Mouse (Mus musculus) retina, embryonic 14.5 days (tissue): ENCODE measurements around the gene Msh6.
"Not testable (repeated sequence)": the region's sequence is repeated elsewhere in the genome, so short reads cannot be mapped to it uniquely, and the experiment has no call there.

ENCODE experiments used
- DNase-seq: peaks from one replicate; pipeline ENCODE4 v3.0.0-alpha.2; 2015; ENCODE audit warnings: low spot score

Gene Msh6

DNA sequence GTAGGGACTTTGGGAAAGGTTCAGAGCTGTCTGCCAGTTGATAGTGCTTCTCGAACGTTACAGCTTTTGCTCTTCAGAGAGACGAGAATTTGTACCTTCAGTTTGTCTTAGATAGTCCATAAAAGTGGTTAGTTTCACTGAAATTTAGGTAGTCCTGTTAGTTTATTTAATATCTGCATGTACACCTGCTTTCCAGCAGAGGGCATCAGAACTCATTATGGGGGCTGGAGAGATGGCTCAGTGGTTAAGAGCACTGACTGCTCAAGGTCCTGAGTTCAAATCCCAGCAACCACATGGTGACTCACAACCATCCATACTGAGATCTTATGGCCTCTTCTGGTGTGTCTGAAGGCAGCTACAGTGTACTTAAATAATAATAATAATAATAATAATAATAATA lies 7.2 kb downstream of the Msh6 start:
- no peak for DNase-seq

DNA sequence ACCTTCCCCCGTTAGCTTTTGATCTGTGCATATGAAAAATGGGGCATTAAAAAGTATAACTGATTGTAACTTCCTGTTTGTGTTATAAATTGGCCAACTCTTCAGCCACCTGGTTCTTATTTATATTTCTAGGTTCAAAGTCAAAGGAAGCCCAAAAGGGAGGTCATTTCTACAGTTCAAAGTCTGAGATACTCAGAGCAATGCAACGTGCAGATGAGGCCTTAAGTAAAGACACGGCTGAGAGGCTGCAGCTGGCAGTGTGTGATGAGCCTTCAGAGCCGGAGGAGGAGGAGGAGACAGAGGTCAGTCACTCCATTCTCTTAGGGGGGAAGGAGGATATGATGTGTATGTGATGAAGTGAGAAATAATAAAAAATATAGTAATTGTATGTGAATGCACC lies 8.5 kb downstream of the Msh6 start:
- DNase-seq: no peak

DNA sequence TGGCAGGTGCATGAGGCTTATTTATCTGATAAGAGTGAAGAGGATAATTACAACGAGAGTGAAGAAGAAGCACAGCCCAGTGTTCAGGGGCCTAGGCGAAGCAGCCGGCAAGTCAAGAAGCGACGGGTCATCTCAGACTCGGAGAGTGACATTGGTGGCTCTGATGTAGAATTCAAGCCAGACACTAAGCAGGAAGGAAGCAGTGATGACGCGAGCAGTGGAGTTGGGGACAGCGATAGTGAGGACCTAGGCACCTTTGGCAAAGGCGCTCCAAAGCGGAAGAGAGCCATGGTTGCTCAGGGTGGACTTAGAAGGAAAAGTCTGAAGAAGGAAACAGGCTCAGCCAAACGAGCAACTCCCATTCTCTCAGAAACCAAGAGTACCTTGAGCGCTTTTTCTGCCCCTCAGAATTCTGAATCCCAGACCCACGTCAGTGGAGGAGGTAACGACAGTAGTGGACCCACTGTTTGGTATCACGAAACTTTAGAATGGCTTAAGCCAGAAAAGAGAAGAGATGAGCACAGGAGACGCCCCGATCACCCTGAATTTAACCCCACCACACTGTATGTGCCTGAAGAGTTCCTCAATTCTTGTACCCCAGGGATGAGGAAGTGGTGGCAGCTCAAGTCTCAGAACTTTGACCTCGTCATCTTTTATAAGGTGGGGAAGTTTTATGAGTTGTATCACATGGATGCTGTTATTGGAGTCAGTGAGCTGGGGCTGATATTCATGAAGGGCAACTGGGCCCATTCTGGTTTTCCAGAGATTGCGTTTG lies 9.8 kb downstream of the Msh6 start:
- DNase-seq: no peak

DNA sequence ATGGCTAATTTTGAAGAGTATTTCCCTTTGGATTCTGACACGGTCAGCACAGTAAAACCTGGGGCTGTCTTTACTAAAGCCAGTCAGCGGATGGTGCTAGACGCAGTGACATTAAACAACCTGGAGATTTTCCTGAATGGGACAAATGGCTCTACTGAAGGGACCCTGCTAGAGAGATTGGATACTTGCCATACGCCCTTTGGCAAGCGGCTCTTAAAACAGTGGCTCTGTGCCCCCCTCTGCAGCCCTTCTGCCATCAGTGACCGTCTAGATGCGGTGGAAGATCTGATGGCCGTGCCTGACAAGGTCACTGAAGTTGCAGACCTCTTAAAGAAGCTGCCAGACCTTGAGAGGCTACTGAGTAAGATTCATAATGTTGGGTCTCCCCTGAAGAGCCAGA lies 11.1 kb downstream of the Msh6 start:
- no peak for DNase-seq

DNA sequence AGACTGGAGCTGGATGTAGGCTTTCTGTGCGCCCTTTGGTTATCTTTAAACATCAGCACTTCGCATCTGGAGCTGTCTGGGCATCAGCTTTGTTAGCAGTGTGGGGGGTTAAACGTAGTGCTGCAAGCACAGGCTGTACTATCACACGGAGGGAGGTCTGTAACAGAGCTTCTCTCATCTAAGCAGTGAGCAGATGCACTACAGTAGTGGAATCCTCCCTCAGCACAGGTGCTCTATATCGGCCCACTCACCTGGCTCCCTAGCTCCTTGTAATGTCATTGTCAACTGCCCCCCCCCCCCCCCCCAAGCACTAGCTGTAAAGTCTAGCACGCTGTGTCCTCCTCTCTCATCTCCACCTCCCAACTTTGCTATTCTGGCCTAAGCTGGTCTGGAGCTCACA lies 12.6 kb downstream of the Msh6 start:
- DNase-seq: no peak

DNA sequence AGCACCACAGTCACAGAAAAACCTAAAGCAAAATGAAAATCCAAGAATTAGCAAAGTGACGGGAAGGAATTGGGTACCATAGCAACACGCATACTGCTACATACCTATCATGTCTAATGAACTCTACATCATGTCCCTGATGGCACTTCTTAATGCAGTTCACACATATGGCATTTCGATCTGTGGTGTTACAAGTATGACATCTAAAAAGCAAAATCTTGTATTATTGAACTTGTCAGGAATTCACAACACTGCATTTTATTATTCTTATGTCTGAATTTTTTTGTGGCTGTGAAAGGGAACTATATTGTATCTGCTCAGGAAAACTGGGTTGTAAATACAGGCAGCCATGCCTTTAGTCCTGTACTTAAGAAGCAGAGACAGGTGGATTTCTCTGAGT lies 17.3 kb downstream of the Msh6 start:
- DNase-seq: no peak

DNA sequence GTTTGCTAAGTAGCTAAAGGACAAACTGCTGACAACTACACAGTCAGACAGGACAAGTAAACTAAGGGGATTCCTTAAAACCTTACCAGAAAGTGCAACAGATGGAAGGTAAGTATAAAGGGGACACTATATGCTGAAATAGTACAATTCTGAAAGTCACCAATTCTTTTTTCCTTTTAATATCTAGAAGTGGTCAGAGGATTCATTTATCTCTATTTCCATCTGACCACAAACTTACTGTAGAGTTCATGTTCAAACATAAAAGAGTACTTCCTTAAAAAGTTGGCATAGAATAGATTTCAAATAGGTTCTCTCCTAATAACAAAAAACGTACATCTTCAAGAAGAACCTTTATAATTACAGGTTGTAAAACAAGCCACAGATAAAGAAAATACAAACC lies 18.5 kb downstream of the Msh6 start:
- DNase-seq: no peak

DNA sequence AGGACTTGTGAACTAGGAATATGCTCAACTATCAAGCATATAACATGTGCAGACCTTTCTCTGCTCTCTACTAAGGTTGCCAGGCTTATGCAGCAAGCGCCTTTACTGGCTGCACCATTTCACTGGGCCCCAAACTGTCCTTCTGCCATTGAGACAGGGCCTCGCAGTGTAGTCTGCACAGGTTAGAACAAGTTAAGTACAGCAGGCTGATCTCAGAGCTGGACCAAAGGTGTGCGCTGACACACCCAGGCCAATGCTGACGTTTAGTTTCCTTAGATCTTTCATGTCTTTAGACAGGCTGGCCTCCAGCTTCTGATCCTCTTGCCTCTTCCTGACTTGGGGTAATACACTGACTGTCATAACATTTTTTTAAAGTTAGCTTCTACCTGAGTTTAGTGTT lies 22.9 kb downstream of the Msh6 start:
- no peak for DNase-seq

DNA sequence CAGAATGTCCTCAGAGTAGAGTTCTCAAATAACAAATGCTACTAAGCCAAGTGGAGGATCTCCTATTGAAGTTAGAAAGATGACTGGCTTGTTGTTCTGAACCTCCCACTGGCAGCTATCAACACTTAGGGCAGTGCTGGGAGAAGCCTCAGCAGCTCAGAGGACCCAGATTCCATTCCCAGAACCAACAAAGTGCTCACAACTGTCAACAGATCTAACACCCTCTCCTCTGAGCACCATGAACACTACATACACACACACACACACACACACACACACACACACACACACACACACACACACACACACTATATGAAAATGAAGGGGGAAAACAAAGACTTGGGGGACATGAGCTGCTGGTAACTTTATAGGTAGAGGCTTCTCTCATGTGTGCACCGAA lies 30.0 kb downstream of the Msh6 start:
- DNase-seq: no peak

DNA sequence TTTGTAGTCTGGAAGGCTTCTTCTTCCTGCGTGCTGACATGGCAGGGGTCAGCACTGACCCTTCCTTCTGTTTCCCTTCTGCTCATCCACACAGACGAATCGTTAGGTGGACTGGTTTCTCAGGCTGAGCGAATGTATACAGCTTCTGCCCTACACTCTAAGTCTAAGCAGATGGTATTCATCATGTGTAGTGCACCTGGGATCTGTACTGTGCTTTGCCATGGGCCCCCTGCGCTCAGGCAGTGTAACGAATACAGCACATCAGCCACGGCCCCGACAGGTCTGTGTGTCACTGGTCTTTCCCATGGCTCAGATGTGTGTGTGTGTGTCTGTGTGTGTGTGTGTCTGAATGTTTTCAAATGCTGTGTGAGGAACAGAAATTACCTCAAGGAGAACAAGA lies 32.1 kb downstream of the Msh6 start:
- DNase-seq: no peak

DNA sequence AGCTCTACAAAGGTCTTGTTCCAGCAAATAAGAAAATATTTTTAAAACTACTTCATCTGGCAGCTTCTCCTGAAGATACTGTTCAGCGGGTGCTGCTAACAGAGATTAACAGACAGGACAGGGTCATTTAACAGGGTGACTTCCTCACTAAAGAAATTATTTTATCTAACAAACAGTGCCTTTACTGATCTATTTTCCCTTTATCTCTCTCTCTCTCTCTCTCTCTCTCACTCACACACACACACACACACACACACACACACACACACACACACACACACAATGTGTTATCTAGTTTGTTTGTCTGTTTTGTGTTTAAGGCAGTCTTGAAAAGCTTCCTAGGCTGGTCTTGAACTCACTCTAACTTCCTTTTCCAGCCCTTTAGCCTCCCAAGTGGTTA lies 39.6 kb downstream of the Msh6 start:
- DNase-seq: no peak

DNA sequence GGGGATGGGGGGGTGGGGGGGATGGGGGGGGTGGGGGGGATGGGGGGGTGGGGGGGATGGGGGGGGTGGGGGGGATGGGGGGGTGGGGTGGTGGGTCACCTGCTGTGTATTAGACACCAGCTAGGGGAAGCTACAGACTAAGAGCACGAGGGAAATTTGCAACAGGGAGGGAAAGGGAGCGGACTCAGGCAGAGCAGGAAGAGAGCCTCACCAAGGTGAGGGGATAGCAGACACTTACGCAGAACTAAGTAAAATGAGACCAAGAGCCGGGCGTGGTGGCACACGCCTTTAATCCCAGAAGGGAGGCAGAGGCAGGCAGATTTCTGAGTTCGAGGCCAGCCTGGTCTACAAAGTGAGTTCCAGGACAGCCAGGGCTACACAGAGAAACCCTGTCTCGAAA lies 41.2 kb downstream of the Msh6 start:
- DNase-seq: not testable (repeated sequence)

DNA sequence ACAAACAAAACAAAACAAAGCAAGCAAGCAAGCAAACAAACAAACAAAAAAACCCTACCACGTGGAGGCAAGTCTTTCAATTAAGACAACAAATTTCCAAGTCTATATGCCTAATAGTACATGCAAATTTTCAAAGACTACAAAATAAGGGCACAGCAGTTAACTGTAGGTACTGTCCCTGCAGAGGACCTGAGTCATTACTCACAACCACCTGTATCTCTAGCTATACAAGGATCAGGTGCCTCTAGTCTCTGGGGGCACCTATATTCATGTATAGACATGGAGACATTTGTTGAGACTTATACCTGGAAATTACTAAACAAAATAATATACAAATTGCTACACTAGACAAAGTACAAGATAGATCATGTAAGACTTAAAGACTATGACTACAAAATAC lies 49.1 kb downstream of the Msh6 start:
- no peak for DNase-seq

DNA sequence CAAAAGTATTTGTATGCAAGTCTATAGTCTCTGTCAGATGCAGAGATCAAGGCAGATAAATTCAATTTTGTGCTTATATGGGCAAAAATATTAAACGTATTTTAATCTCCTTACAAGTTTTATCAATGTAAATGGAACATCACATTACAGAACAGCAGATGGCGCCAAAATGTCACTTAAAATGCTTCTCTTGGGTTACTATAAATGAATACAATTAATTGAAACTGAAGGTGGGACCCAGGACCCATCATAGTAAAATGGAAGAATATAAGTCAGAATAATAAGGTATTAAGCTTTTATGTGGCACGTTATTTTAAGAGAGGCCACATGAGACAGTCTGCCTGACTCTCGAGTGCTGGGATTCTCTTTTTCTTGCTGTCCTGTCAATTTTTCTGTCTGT lies 50.4 kb downstream of the Msh6 start:
- DNase-seq: peak; percentile 86

DNA sequence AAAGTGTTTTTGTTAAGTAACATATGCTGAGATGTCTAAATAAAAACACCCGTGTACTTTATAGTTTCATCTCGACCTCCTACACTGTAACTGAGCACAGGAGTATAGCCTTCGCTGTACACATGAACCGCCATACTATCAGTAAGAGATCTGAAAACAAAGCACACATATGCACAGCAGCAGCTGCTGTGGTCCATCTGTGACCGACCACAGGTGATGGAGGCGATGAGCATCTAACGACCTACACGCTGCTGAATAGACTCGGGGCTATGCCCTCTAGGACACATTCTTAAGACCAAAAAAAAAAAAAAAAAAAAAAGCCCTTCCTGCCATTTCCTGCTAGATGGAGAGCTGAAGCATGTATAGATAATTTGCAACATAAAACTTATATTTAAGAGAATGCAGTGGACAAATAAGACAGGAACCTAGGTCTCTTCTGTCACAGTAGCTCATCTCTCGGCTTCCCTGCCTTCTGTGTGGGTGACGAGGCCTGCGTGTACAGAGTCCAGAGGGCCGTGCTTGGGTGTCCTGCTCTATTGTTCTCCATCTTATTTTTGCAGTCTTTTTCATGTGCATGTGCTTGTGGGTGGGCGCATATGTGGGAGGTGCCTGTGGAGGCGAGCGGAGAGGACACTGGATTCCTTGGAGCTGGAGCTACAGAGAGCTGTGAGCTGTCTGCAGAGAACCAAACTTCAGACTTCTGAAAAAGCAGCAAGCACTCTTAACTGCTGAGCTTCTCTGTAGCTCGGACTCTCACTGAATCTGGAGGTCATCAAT lies 54.5 kb downstream of the Msh6 start:
- no peak for DNase-seq

DNA sequence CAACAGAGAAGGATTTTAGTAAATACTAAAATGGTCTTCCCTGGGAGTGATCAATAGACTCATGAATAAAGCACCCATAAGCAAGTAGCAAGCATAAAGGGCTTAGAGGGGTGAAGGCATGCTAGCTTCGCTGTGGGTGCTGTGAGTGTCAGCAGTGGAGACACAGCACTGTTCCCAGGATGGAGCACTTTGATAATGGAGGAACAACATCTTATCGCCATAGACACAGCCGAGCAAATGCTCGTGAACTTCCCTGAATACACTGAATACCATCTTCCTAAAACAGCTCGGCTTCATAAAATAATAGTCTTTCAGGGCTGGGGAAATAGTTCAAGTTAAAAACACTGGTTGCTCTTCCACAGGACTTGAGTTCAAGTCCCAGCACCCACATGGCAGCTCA lies 56.9 kb downstream of the Msh6 start:
- DNase-seq: no peak

DNA sequence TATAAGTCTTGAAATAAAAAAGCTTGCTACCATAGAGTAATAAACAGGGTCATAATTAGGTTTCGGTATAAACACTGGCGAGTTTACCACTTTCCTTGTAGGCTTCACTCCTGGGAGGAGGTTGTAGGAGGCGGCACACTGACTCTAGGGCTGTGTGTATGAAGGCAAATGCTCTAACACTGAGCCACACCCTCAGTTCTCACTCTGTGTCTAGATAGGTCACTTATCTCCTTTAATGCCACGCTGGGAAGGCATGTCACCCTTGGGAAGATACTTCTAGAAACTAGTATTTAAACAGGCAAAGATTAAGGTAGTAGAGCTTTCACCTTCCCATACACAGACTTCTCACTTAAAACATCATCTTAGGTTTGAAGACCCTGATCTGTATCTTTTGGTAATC lies 59.6 kb downstream of the Msh6 start:
- DNase-seq: no peak
